Mouse (Mus musculus) erythroblast, embryonic 14.5 days (primary cell): ENCODE measurements around the gene Igflr1.

Experiments used
- GATA1 ChIP-seq: IDR thresholded peaks from 2 replicates; pipeline ENCODE4 v1.6.1; 2012; ENCODE audit warnings: low read length, inconsistent platforms, mixed read lengths
- TAL1 ChIP-seq: IDR thresholded peaks from 3 replicates; pipeline ENCODE4 v1.6.1; 2012; ENCODE audit warnings: low read length, inconsistent platforms, mixed read lengths

DNA sequence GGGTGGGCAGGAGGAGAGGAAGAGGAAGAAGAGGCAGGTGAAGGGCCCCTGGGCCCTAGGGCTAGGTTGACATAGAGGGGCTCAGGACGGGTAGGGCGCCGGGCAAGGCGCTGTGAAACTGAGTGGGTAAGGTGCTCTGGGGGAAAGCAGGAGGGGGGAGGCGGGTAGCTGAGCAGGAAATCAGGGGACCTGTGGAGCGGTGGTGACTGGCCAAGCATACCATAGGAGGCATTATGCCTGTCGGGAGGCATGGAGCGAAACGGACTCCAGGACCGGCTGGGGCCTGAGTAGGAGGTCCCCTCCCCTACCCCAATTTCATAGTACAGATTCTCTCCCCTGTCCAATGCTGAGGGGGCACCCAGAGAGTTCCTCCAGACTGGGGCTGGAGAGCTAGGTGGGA lies 42.4 kb upstream of the Igflr1 start:
- TF ChIP-seq GATA1 (no peak), TAL1 (no peak)
